Mouse (Mus musculus): ENCODE results near the gene Neurl4. TPM values are rescaled to one million over a fixed set of nuclear protein-coding genes. Genes with fewer than 3 reads are reported as not detected.
"Not testable (repeated sequence)": the region's sequence is repeated elsewhere in the genome, so short reads cannot be mapped to it uniquely, and the experiment has no call there.

The Neurl4 gene
- polyA plus RNA-seq, 2 experiments: 2.5 to 20.5 TPM

GRCm38 (mm10) chr11:69953267-69953915, 52.5 kb downstream of the Neurl4 start:
- no peak for DNase-seq (ENCODE audit: low read depth in 3 of 3, low spot score in 3 of 3)
- TF ChIP-seq CTCF (IDR thresholded peaks at IDR 0.05; ENCODE audit: low read depth): no peak
- TF ChIP-seq EP300 (IDR thresholded peaks at IDR 0.05; ENCODE audit: low read depth): no peak
- H3K27me3 ChIP-seq (ENCODE audit: control insufficient read depth, insufficient read depth, low read length): peaks cover 2% of the 10 kb centered on the region

GRCm38 (mm10) chr11:69955618-69956017, 54.7 kb downstream of the Neurl4 start:
- not testable (repeated sequence) for H3K4me3 ChIP-seq (ENCODE audit: insufficient read depth in 1 of 2, low read depth in 2 of 2, low read length in 2 of 2); H3K27ac ChIP-seq; H3K4me2 ChIP-seq (ENCODE audit: low read depth); H3K9ac ChIP-seq (replicated peaks); DNase-seq (ENCODE audit: low read depth in 3 of 3, low spot score in 3 of 3); H3K4me1 ChIP-seq (replicated peaks; ENCODE audit: control insufficient read depth in 2 of 2, insufficient read depth in 2 of 2, low read length in 1 of 2); H3K9me3 ChIP-seq (ENCODE audit: control insufficient read depth, low read length); ATAC-seq (ENCODE audit: insufficient read depth); H3K36me3 ChIP-seq (replicated peaks; ENCODE audit: control insufficient read depth, insufficient read depth, low read depth); H3K27me3 ChIP-seq (ENCODE audit: control insufficient read depth, insufficient read depth, low read length)
- 0 out of 2 replicates have a peak, but pooled peaks have one; percentile 10 for TF ChIP-seq CTCF (IDR thresholded peaks at IDR 0.05; ENCODE audit: low read depth)
- WGBS (ENCODE audit: insufficient replicate concordance): 73% methylated on average over 4 of the region's 4 CpGs

More at GRCm38 (mm10) chr11:69953267-69953915, 52.5 kb downstream of the Neurl4 start:
- Histone ChIP-seq H3K27ac (no peak overlapping the region), H3K4me1 (replicated peaks; ENCODE audit: control insufficient read depth in 2 of 2, insufficient read depth in 2 of 2, low read length in 1 of 2) (peaks cover 4 to 6% of the 10 kb centered on the region in 2 experiments), H3K36me3 (replicated peaks; ENCODE audit: control insufficient read depth, insufficient read depth, low read depth) (no peaks in the 10 kb centered on the region), H3K9ac (replicated peaks) (no peak overlapping the region), H3K9me3 (ENCODE audit: control insufficient read depth, low read length) (no peaks in the 10 kb centered on the region), H3K4me3 (ENCODE audit: insufficient read depth in 1 of 2, low read depth in 2 of 2, low read length in 2 of 2) (no peak overlapping the region), H3K4me2 (ENCODE audit: low read depth) (no peak overlapping the region)
- no peak for ATAC-seq (ENCODE audit: insufficient read depth)
- 35% methylated on average over 11 of the region's 11 CpGs for WGBS (ENCODE audit: insufficient replicate concordance)

GRCm38 (mm10) chr11:69956218-69956617, 55.3 kb downstream of the Neurl4 start:
- ATAC-seq (ENCODE audit: insufficient read depth): no peak
- TF ChIP-seq EP300 (IDR thresholded peaks at IDR 0.05; ENCODE audit: low read depth): no peak
- peak; percentile 46; the same call in 1 of the 2 replicates for TF ChIP-seq CTCF (IDR thresholded peaks at IDR 0.05; ENCODE audit: low read depth)
- Histone ChIP-seq H3K27ac (no peak overlapping the region), H3K4me1 (replicated peaks; ENCODE audit: control insufficient read depth in 2 of 2, insufficient read depth in 2 of 2, low read length in 1 of 2) (no peaks in the 10 kb centered on the region), H3K27me3 (ENCODE audit: control insufficient read depth, insufficient read depth, low read length) (peaks cover 7% of the 10 kb centered on the region), H3K4me3 (ENCODE audit: insufficient read depth in 1 of 2, low read depth in 2 of 2, low read length in 2 of 2) (no peak overlapping the region), H3K4me2 (ENCODE audit: low read depth) (no peak overlapping the region), H3K9ac (replicated peaks) (no peak overlapping the region), H3K9me3 (ENCODE audit: control insufficient read depth, low read length) (no peaks in the 10 kb centered on the region), H3K36me3 (replicated peaks; ENCODE audit: control insufficient read depth, insufficient read depth, low read depth) (no peaks in the 10 kb centered on the region)
- WGBS (ENCODE audit: insufficient replicate concordance): 61% methylated on average over 1 of the region's 1 CpGs
- DNase-seq (ENCODE audit: low read depth in 3 of 3, low spot score in 3 of 3): no peak

GRCm38 (mm10) chr11:69960616-69961015, 59.7 kb downstream of the Neurl4 start:
- 44% methylated on average over 5 of the region's 5 CpGs for WGBS (ENCODE audit: insufficient replicate concordance)
- Histone ChIP-seq H3K4me3 (ENCODE audit: insufficient read depth in 1 of 2, low read depth in 2 of 2, low read length in 2 of 2) (no peak overlapping the region), H3K4me1 (replicated peaks; ENCODE audit: control insufficient read depth in 2 of 2, insufficient read depth in 2 of 2, low read length in 1 of 2) (no peaks in the 10 kb centered on the region), H3K27ac (no peak overlapping the region), H3K27me3 (ENCODE audit: control insufficient read depth, insufficient read depth, low read length) (peaks cover 45% of the 10 kb centered on the region), H3K9me3 (ENCODE audit: control insufficient read depth, low read length) (no peaks in the 10 kb centered on the region), H3K4me2 (ENCODE audit: low read depth) (no peak overlapping the region), H3K9ac (replicated peaks) (no peak overlapping the region), H3K36me3 (replicated peaks; ENCODE audit: control insufficient read depth, insufficient read depth, low read depth) (no peaks in the 10 kb centered on the region)
- ATAC-seq (ENCODE audit: insufficient read depth): no peak
- TF ChIP-seq EP300 (IDR thresholded peaks at IDR 0.05; ENCODE audit: low read depth): no peak
- TF ChIP-seq CTCF (IDR thresholded peaks at IDR 0.05; ENCODE audit: low read depth): peak; percentile 70
- no peak for DNase-seq (ENCODE audit: low read depth in 3 of 3, low spot score in 3 of 3)

- no peak for ATAC-seq (ENCODE audit: insufficient read depth)
- H3K27me3 ChIP-seq (ENCODE audit: control insufficient read depth, insufficient read depth, low read length): peaks cover 57% of the 10 kb centered on the region
These were observed 61.0 kb downstream of the Neurl4 start for GRCm38 (mm10) chr11:69961841-69962240.

More at GRCm38 (mm10) chr11:69961841-69962240, 61.0 kb downstream of the Neurl4 start:
- H3K27ac ChIP-seq: no peak overlapping the region
- no peak overlapping the region for H3K9ac ChIP-seq (replicated peaks)
- peaks cover 6% of the 10 kb centered on the region in 2 experiments; a peak in 2 of 4 replicates for H3K4me1 ChIP-seq (replicated peaks; ENCODE audit: control insufficient read depth in 2 of 2, insufficient read depth in 2 of 2, low read length in 1 of 2)
- H3K4me2 ChIP-seq (ENCODE audit: low read depth): no peak overlapping the region
- H3K4me3 ChIP-seq (ENCODE audit: insufficient read depth in 1 of 2, low read depth in 2 of 2, low read length in 2 of 2): no peak overlapping the region
- no peaks in the 10 kb centered on the region for H3K36me3 ChIP-seq (replicated peaks; ENCODE audit: control insufficient read depth, insufficient read depth, low read depth)
- WGBS (ENCODE audit: insufficient replicate concordance): 9% methylated on average over 5 of the region's 5 CpGs
- no peak for TF ChIP-seq CTCF (IDR thresholded peaks at IDR 0.05; ENCODE audit: low read depth)
- no peak for TF ChIP-seq EP300 (IDR thresholded peaks at IDR 0.05; ENCODE audit: low read depth)
- no peak for DNase-seq (ENCODE audit: low read depth in 3 of 3, low spot score in 3 of 3)
- no peaks in the 10 kb centered on the region for H3K9me3 ChIP-seq (ENCODE audit: control insufficient read depth, low read length)

Small RNA genes lying within 50 kb of the gene (microRNA-seq; reads per million reads assigned to microRNA genes)
- not detected for gene Mir6924

Other genes starting within 250 kb of the Neurl4 start
Only the 30 nearest of the 40 such genes appear.
- 14.3 and 16.0 TPM in 2 replicates for gene Polr2a, start 142.4 kb upstream of the Neurl4 start, polyA plus RNA-seq (2012; rRNA removed)
- 19.5 and 22.4 TPM in 2 replicates for gene Polr2a, start 142.4 kb upstream of the Neurl4 start, polyA plus RNA-seq (2014; fragmentation: Nextera tagmentation; extraction: Ambion mirVana)
- not detected in 2 replicates for gene Slc35g3, start 139.1 kb upstream of the Neurl4 start, polyA plus RNA-seq (2012; rRNA removed)
- gene Slc35g3, start 139.1 kb upstream of the Neurl4 start, polyA plus RNA-seq (2014; fragmentation: Nextera tagmentation; extraction: Ambion mirVana): not detected in 2 replicates
- 1.4 and 1.5 TPM in 2 replicates for gene Zbtb4, start 135.2 kb upstream of the Neurl4 start, polyA plus RNA-seq (2012; rRNA removed)
- 0.45 and 0.58 TPM in 2 replicates for gene Zbtb4, start 135.2 kb upstream of the Neurl4 start, polyA plus RNA-seq (2014; fragmentation: Nextera tagmentation; extraction: Ambion mirVana)
- gene Chrnb1, start 105.1 kb upstream of the Neurl4 start, polyA plus RNA-seq (2012; rRNA removed): 0.44 and 0.58 TPM in 2 replicates
- 0.32 and 0.33 TPM in 2 replicates for gene Chrnb1, start 105.1 kb upstream of the Neurl4 start, polyA plus RNA-seq (2014; fragmentation: Nextera tagmentation; extraction: Ambion mirVana)
- 0.41 and 0.42 TPM in 2 replicates for gene Fgf11, start 99.2 kb upstream of the Neurl4 start, polyA plus RNA-seq (2012; rRNA removed)
- 0.06 and 0.13 TPM in 2 replicates for gene Fgf11, start 99.2 kb upstream of the Neurl4 start, polyA plus RNA-seq (2014; fragmentation: Nextera tagmentation; extraction: Ambion mirVana)
- gene Tmem102, start 95.4 kb upstream of the Neurl4 start, polyA plus RNA-seq (2012; rRNA removed): 0.25 TPM in 2 replicates
- gene Tmem102, start 95.4 kb upstream of the Neurl4 start, polyA plus RNA-seq (2014; fragmentation: Nextera tagmentation; extraction: Ambion mirVana): 0.57 and 0.80 TPM in 2 replicates
- not detected in 2 replicates for gene Gm39566, start 85.8 kb upstream of the Neurl4 start, polyA plus RNA-seq (2012; rRNA removed)
- not detected in 2 replicates for gene Gm39566, start 85.8 kb upstream of the Neurl4 start, polyA plus RNA-seq (2014; fragmentation: Nextera tagmentation; extraction: Ambion mirVana)
- gene Spem2, start 82.6 kb upstream of the Neurl4 start, polyA plus RNA-seq (2012; rRNA removed): not detected in 2 replicates
- not detected in 2 replicates for gene Spem2, start 82.6 kb upstream of the Neurl4 start, polyA plus RNA-seq (2014; fragmentation: Nextera tagmentation; extraction: Ambion mirVana)
- not detected in 2 replicates for gene Spem1, start 78.9 kb upstream of the Neurl4 start, polyA plus RNA-seq (2012; rRNA removed)
- gene Spem1, start 78.9 kb upstream of the Neurl4 start, polyA plus RNA-seq (2014; fragmentation: Nextera tagmentation; extraction: Ambion mirVana): not detected in 2 replicates
- gene Nlgn2, start 63.3 kb upstream of the Neurl4 start, polyA plus RNA-seq (2012; rRNA removed): 2.0 and 2.2 TPM in 2 replicates
- 0.48 and 0.76 TPM in 2 replicates for gene Nlgn2, start 63.3 kb upstream of the Neurl4 start, polyA plus RNA-seq (2014; fragmentation: Nextera tagmentation; extraction: Ambion mirVana)
- gene Tmem256, start 62.6 kb upstream of the Neurl4 start, polyA plus RNA-seq (2012; rRNA removed): 143 and 197 TPM in 2 replicates
- 384 and 393 TPM in 2 replicates for gene Tmem256, start 62.6 kb upstream of the Neurl4 start, polyA plus RNA-seq (2014; fragmentation: Nextera tagmentation; extraction: Ambion mirVana)
- gene Plscr3, start 54.7 kb upstream of the Neurl4 start, polyA plus RNA-seq (2012; rRNA removed): 18.0 and 20.0 TPM in 2 replicates
- gene Plscr3, start 54.7 kb upstream of the Neurl4 start, polyA plus RNA-seq (2014; fragmentation: Nextera tagmentation; extraction: Ambion mirVana): 22.8 and 25.0 TPM in 2 replicates
- gene Tnk1, start 42.3 kb upstream of the Neurl4 start, polyA plus RNA-seq (2012; rRNA removed): 1.2 TPM in 2 replicates
- gene Tnk1, start 42.3 kb upstream of the Neurl4 start, polyA plus RNA-seq (2014; fragmentation: Nextera tagmentation; extraction: Ambion mirVana): 0.43 and 0.80 TPM in 2 replicates
- not detected in 2 replicates for gene Tmem95, start 23.1 kb upstream of the Neurl4 start, polyA plus RNA-seq (2012; rRNA removed)
- not detected in 2 replicates for gene Tmem95, start 23.1 kb upstream of the Neurl4 start, polyA plus RNA-seq (2014; fragmentation: Nextera tagmentation; extraction: Ambion mirVana)
- gene Kctd11, start 19.7 kb upstream of the Neurl4 start, polyA plus RNA-seq (2012; rRNA removed): 0.93 TPM in 2 replicates
- 0.53 and 1.00 TPM in 2 replicates for gene Kctd11, start 19.7 kb upstream of the Neurl4 start, polyA plus RNA-seq (2014; fragmentation: Nextera tagmentation; extraction: Ambion mirVana)
- 2.7 and 2.8 TPM in 2 replicates for gene Acap1, start 5.5 kb upstream of the Neurl4 start, polyA plus RNA-seq (2012; rRNA removed)
- 2.9 and 3.3 TPM in 2 replicates for gene Acap1, start 5.5 kb upstream of the Neurl4 start, polyA plus RNA-seq (2014; fragmentation: Nextera tagmentation; extraction: Ambion mirVana)
- gene 2810408A11Rik, start 85 bp upstream of the Neurl4 start, polyA plus RNA-seq (2012; rRNA removed): 0.40 and 0.48 TPM in 2 replicates
- 0.93 and 1.7 TPM in 2 replicates for gene 2810408A11Rik, start 85 bp upstream of the Neurl4 start, polyA plus RNA-seq (2014; fragmentation: Nextera tagmentation; extraction: Ambion mirVana)
- gene Gps2, start 12.8 kb downstream of the Neurl4 start, polyA plus RNA-seq (2012; rRNA removed): 79.5 and 93.1 TPM in 2 replicates
- gene Gps2, start 12.8 kb downstream of the Neurl4 start, polyA plus RNA-seq (2014; fragmentation: Nextera tagmentation; extraction: Ambion mirVana): 82.7 and 91.2 TPM in 2 replicates
- 652 and 846 TPM in 2 replicates for gene Eif5a, start 20.9 kb downstream of the Neurl4 start, polyA plus RNA-seq (2012; rRNA removed)
- gene Eif5a, start 20.9 kb downstream of the Neurl4 start, polyA plus RNA-seq (2014; fragmentation: Nextera tagmentation; extraction: Ambion mirVana): 1,316 and 1,415 TPM in 2 replicates
- 0.57 and 0.58 TPM in 2 replicates for gene Ybx2, start 34.7 kb downstream of the Neurl4 start, polyA plus RNA-seq (2012; rRNA removed)
- 0.23 TPM in 1 of 2 replicates, not detected in the other for gene Ybx2, start 34.7 kb downstream of the Neurl4 start, polyA plus RNA-seq (2014; fragmentation: Nextera tagmentation; extraction: Ambion mirVana)
- gene Slc2a4, start 47.1 kb downstream of the Neurl4 start, polyA plus RNA-seq (2012; rRNA removed): 17.0 and 17.4 TPM in 2 replicates
- gene Slc2a4, start 47.1 kb downstream of the Neurl4 start, polyA plus RNA-seq (2014; fragmentation: Nextera tagmentation; extraction: Ambion mirVana): 12.6 and 14.0 TPM in 2 replicates
- 2.0 and 4.0 TPM in 2 replicates for gene Cldn7, start 63.7 kb downstream of the Neurl4 start, polyA plus RNA-seq (2012; rRNA removed)
- 2.2 TPM in 2 replicates for gene Cldn7, start 63.7 kb downstream of the Neurl4 start, polyA plus RNA-seq (2014; fragmentation: Nextera tagmentation; extraction: Ambion mirVana)
- gene Ctdnep1, start 80.1 kb downstream of the Neurl4 start, polyA plus RNA-seq (2012; rRNA removed): 23.6 and 32.3 TPM in 2 replicates
- 9.7 and 10.7 TPM in 2 replicates for gene Ctdnep1, start 80.1 kb downstream of the Neurl4 start, polyA plus RNA-seq (2014; fragmentation: Nextera tagmentation; extraction: Ambion mirVana)
- gene Elp5, start 81.4 kb downstream of the Neurl4 start, polyA plus RNA-seq (2012; rRNA removed): 44.0 and 46.1 TPM in 2 replicates
- 70.2 and 74.0 TPM in 2 replicates for gene Elp5, start 81.4 kb downstream of the Neurl4 start, polyA plus RNA-seq (2014; fragmentation: Nextera tagmentation; extraction: Ambion mirVana)
- 134 and 140 TPM in 2 replicates for gene Gabarap, start 90.1 kb downstream of the Neurl4 start, polyA plus RNA-seq (2012; rRNA removed)
- gene Gabarap, start 90.1 kb downstream of the Neurl4 start, polyA plus RNA-seq (2014; fragmentation: Nextera tagmentation; extraction: Ambion mirVana): 296 and 300 TPM in 2 replicates
- 10.8 and 14.8 TPM in 2 replicates for gene Phf23, start 94.7 kb downstream of the Neurl4 start, polyA plus RNA-seq (2012; rRNA removed)
- gene Phf23, start 94.7 kb downstream of the Neurl4 start, polyA plus RNA-seq (2014; fragmentation: Nextera tagmentation; extraction: Ambion mirVana): 11.9 and 12.1 TPM in 2 replicates
- gene Dvl2, start 99.5 kb downstream of the Neurl4 start, polyA plus RNA-seq (2012; rRNA removed): 4.2 and 4.6 TPM in 2 replicates
- gene Dvl2, start 99.5 kb downstream of the Neurl4 start, polyA plus RNA-seq (2014; fragmentation: Nextera tagmentation; extraction: Ambion mirVana): 3.4 and 4.2 TPM in 2 replicates
- gene Acadvl, start 114.3 kb downstream of the Neurl4 start, polyA plus RNA-seq (2012; rRNA removed): 27.8 and 40.6 TPM in 2 replicates
- 84.1 and 98.1 TPM in 2 replicates for gene Acadvl, start 114.3 kb downstream of the Neurl4 start, polyA plus RNA-seq (2014; fragmentation: Nextera tagmentation; extraction: Ambion mirVana)
- 1.5 and 1.9 TPM in 2 replicates for gene Dlg4, start 115.9 kb downstream of the Neurl4 start, polyA plus RNA-seq (2012; rRNA removed)
- gene Dlg4, start 115.9 kb downstream of the Neurl4 start, polyA plus RNA-seq (2014; fragmentation: Nextera tagmentation; extraction: Ambion mirVana): 0.33 and 0.54 TPM in 2 replicates
- 1.3 TPM in 2 replicates for gene Asgr1, start 153.0 kb downstream of the Neurl4 start, polyA plus RNA-seq (2012; rRNA removed)
- gene Asgr1, start 153.0 kb downstream of the Neurl4 start, polyA plus RNA-seq (2014; fragmentation: Nextera tagmentation; extraction: Ambion mirVana): 2.6 and 4.1 TPM in 2 replicates

Data from liver, embryonic 14.5 days (tissue).